Mouse (Mus musculus): ENCODE data around the gene Smad3.

DNA sequence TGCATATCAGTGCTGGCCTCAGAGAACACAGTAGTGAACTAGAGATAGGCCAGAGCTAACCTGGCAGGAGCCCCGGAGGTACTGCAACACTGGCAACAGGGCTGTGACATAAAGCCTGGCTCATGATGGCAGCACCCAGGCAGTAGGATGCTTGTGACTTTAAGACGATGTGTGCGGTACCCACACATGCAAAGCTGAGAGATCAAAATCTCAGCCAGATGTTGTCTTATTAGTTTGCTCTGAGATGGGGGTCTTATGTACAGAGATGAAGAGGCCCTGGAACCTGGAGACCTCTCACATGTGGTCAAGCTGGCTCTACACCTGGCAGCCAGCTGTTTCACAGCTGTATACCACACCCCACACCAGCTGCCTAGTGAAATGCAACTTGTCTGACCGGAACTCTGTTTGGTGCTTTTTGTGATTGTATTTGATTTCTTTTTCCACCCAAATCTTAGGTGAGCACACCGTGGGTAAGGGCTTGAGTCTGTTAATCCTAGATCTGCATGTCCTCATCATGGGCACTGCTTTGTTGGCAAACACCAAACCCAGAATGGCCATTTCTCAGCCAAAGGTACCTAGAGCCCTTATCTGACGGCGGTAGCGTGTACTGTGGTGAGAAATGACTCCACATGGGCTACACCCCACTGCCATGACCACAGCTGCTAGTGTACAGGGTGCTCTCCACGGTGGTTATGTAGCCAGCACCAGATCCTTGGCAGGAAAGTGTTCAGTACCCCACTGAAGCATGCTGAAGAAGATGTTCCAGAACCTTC lies 49.8 kb downstream of the Smad3 start:
- no peak for TF ChIP-seq CTCF (IDR thresholded peaks at IDR 0.05; ENCODE audit: insufficient read depth, low read length)
- TF ChIP-seq POLR2A (IDR thresholded peaks at IDR 0.05; ENCODE audit: borderline replicate concordance, extremely low read depth, low read depth, low read length): no peak
